Mouse (Mus musculus) lung, embryonic 15.5 days (tissue): ENCODE measurements around the gene Hipk2. TPM values are rescaled to one million over a fixed set of nuclear protein-coding genes. Genes with fewer than 3 reads are reported as not detected.

Experiments used
- ATAC-seq: fragments of 200-750 bp; cut with Nextera tagmentation; 2 replicates; pipeline ENCODE4 v1.8.0; 2017; ENCODE audit warnings: moderate number of reproducible peaks, borderline replicate concordance; ENCODE audit not compliant: low FRiP score, low TSS enrichment; ENCODE audit errors: extremely low read depth
- H3K27ac ChIP-seq: fragments of 300-500 bp; sonication (generic); 2 replicates; pipeline ENCODE4 v1.5.1; 2015; ENCODE audit warnings: moderate library complexity, mild to moderate bottlenecking, inconsistent platforms
- H3K27me3 ChIP-seq: fragments of 300-500 bp; sonication (generic); 2 replicates; pipeline ENCODE4 v1.6.1; 2015; ENCODE audit warnings: inconsistent platforms
- H3K36me3 ChIP-seq: fragments of 300-500 bp; sonication (generic); 2 replicates; pipeline ENCODE4 v1.6.1; 2015; ENCODE audit warnings: inconsistent platforms
- H3K4me1 ChIP-seq: fragments of 300-500 bp; sonication (generic); 2 replicates; pipeline ENCODE4 v1.6.1; 2015; ENCODE audit warnings: inconsistent platforms
- H3K4me2 ChIP-seq: fragments of 300-500 bp; sonication (generic); 2 replicates; pipeline ENCODE4 v1.6.1; 2015; ENCODE audit warnings: inconsistent platforms, mild to moderate bottlenecking, moderate library complexity
- H3K4me3 ChIP-seq: fragments of 300-500 bp; sonication (generic); 2 replicates; pipeline ENCODE4 v1.5.1; 2015; ENCODE audit warnings: mild to moderate bottlenecking, inconsistent platforms
- H3K9ac ChIP-seq: fragments of 300-500 bp; sonication (generic); 2 replicates; pipeline ENCODE4 v1.6.1; 2015; ENCODE audit warnings: inconsistent platforms
- H3K9me3 ChIP-seq: fragments of 300-500 bp; sonication (generic); 2 replicates; pipeline ENCODE4 v1.6.1; 2016; ENCODE audit warnings: inconsistent platforms
- WGBS: fragments of 180-500 bp; shearing (Covaris S2); methylation state at CpG from one replicate; pipeline ENCODE4 v1.1.7; 2015; 5-methylcytosine and 5-hydroxymethylcytosine counted together
- polyA plus RNA-seq: library from polyadenylated mRNA; unstranded; fragments of >200 nt; fragmentation: Nextera tagmentation; extraction: Ambion mirVana; gene quantifications from 2 replicates; pipeline ENCODE4 v1.2.1, GENCODE M21; 2015

Hipk2 gene
- polyA plus RNA-seq, 1 experiment from 2014 or later: 21.8 TPM

- H3K4me2 ChIP-seq: no peak overlapping the region
- WGBS: 64% methylated on average over 2 of the region's 2 CpGs
- H3K27ac ChIP-seq: no peak overlapping the region
- H3K4me3 ChIP-seq: no peak overlapping the region
- H3K9ac ChIP-seq: no peak overlapping the region
- peaks cover 42% of the 10 kb centered on the region for H3K4me1 ChIP-seq
- H3K9me3 ChIP-seq: no peaks in the 10 kb centered on the region
- no peaks in the 10 kb centered on the region for H3K27me3 ChIP-seq
- ATAC-seq: no peak
- H3K36me3 ChIP-seq: no peaks in the 10 kb centered on the region
Observed at GRCm38 (mm10) chr6:38776000-38776584, 99.9 kb downstream of the Hipk2 start.

- H3K27ac ChIP-seq: peak overlapping the region; percentile 77
- no peaks in the 10 kb centered on the region for H3K36me3 ChIP-seq
- no peaks in the 10 kb centered on the region for H3K9me3 ChIP-seq
- no peak for ATAC-seq
- H3K4me3 ChIP-seq: no peak overlapping the region
- H3K4me1 ChIP-seq: peaks cover 53% of the 10 kb centered on the region
- H3K4me2 ChIP-seq: no peak overlapping the region
- WGBS: 59% methylated on average over 7 of the region's 7 CpGs
- no peak overlapping the region for H3K9ac ChIP-seq
- no peaks in the 10 kb centered on the region for H3K27me3 ChIP-seq
Observed at GRCm38 (mm10) chr6:38772836-38773518, 103.0 kb downstream of the Hipk2 start.

GRCm38 (mm10) chr6:38771061-38771667 is 104.8 kb downstream of the Hipk2 start:
- 22% methylated on average over 4 of the region's 4 CpGs for WGBS
- peak; percentile 75; the same call in 1 of the 2 replicates for ATAC-seq
- H3K27me3 ChIP-seq: no peaks in the 10 kb centered on the region
- no peaks in the 10 kb centered on the region for H3K9me3 ChIP-seq
- H3K4me2 ChIP-seq: peak overlapping the region; percentile 7; the same call in 1 of the 2 replicates
- H3K4me1 ChIP-seq: peaks cover 52% of the 10 kb centered on the region
- no peak overlapping the region for H3K4me3 ChIP-seq
- no peaks in the 10 kb centered on the region for H3K36me3 ChIP-seq
- peak overlapping the region; percentile 77 for H3K27ac ChIP-seq
- H3K9ac ChIP-seq: no peak overlapping the region

- Histone ChIP-seq H3K36me3 (no peaks in the 10 kb centered on the region), H3K27ac (peak overlapping the region; percentile 43; the same call in 1 of the 2 replicates), H3K9ac (no peak overlapping the region), H3K4me2 (no peak overlapping the region), H3K4me3 (no peak overlapping the region), H3K4me1 (peaks cover 44% of the 10 kb centered on the region), H3K27me3 (no peaks in the 10 kb centered on the region), H3K9me3 (no peaks in the 10 kb centered on the region)
- 60% methylated on average over 2 of the region's 2 CpGs for WGBS
- no peak for ATAC-seq
Observed at GRCm38 (mm10) chr6:38769627-38770026, 106.3 kb downstream of the Hipk2 start.

- Histone ChIP-seq H3K9me3 (no peaks in the 10 kb centered on the region), H3K9ac (no peak overlapping the region), H3K27me3 (no peaks in the 10 kb centered on the region), H3K4me3 (no peak overlapping the region), H3K27ac (no peak overlapping the region), H3K4me2 (no peak overlapping the region), H3K36me3 (no peaks in the 10 kb centered on the region), H3K4me1 (no peaks in the 10 kb centered on the region; the same call in 1 of the 2 replicates)
- ATAC-seq: no peak
- 58% methylated on average over 6 of the region's 6 CpGs for WGBS
Observed at GRCm38 (mm10) chr6:38762588-38763265, 113.2 kb downstream of the Hipk2 start.

- ATAC-seq: no peak
- Histone ChIP-seq H3K4me2 (no peak overlapping the region), H3K27me3 (no peaks in the 10 kb centered on the region), H3K9ac (no peak overlapping the region), H3K36me3 (no peaks in the 10 kb centered on the region), H3K27ac (no peak overlapping the region), H3K9me3 (no peaks in the 10 kb centered on the region), H3K4me3 (no peak overlapping the region), H3K4me1 (no peaks in the 10 kb centered on the region; the same call in 1 of the 2 replicates)
- 78% methylated on average over 7 of the region's 7 CpGs for whole genome bisulfite sequencing
Observed at GRCm38 (mm10) chr6:38762006-38762405, 114.0 kb downstream of the Hipk2 start.

- Histone ChIP-seq H3K9ac (no peak overlapping the region), H3K4me2 (no peak overlapping the region), H3K4me3 (no peak overlapping the region), H3K4me1 (no peaks in the 10 kb centered on the region; the same call in 1 of the 2 replicates), H3K27ac (peak overlapping the region; percentile 54; the same call in 1 of the 2 replicates), H3K36me3 (no peaks in the 10 kb centered on the region), H3K9me3 (no peaks in the 10 kb centered on the region), H3K27me3 (no peaks in the 10 kb centered on the region)
- ATAC-seq: no peak
- 65% methylated on average over 6 of the region's 6 CpGs for WGBS
Observed at GRCm38 (mm10) chr6:38760911-38761706, 114.9 kb downstream of the Hipk2 start.

- Histone ChIP-seq H3K9ac (no peak overlapping the region), H3K4me1 (no peaks in the 10 kb centered on the region; the same call in 1 of the 2 replicates), H3K27ac (0 out of 2 replicates have a peak overlapping the region, but pooled peaks have one; percentile 5), H3K36me3 (no peaks in the 10 kb centered on the region), H3K4me2 (no peak overlapping the region), H3K9me3 (no peaks in the 10 kb centered on the region), H3K27me3 (no peaks in the 10 kb centered on the region), H3K4me3 (no peak overlapping the region)
- no peak for ATAC-seq
- 52% methylated on average over 6 of the region's 6 CpGs for WGBS
Observed at GRCm38 (mm10) chr6:38759922-38760620, 115.9 kb downstream of the Hipk2 start.

GRCm38 (mm10) chr6:38759186-38759585 is 116.8 kb downstream of the Hipk2 start:
- H3K4me1 ChIP-seq: no peaks in the 10 kb centered on the region; the same call in 1 of the 2 replicates
- H3K9me3 ChIP-seq: no peaks in the 10 kb centered on the region
- H3K9ac ChIP-seq: no peak overlapping the region
- no peaks in the 10 kb centered on the region for H3K27me3 ChIP-seq
- no peak for ATAC-seq
- H3K27ac ChIP-seq: no peak overlapping the region
- WGBS: 78% methylated on average over 3 of the region's 3 CpGs
- no peak overlapping the region for H3K4me3 ChIP-seq
- no peaks in the 10 kb centered on the region for H3K36me3 ChIP-seq
- H3K4me2 ChIP-seq: no peak overlapping the region

- H3K9ac ChIP-seq: no peak overlapping the region
- H3K27me3 ChIP-seq: no peaks in the 10 kb centered on the region
- no peaks in the 10 kb centered on the region for H3K9me3 ChIP-seq
- WGBS: 66% methylated on average over 2 of the region's 2 CpGs
- no peak overlapping the region for H3K27ac ChIP-seq
- H3K4me2 ChIP-seq: no peak overlapping the region
- no peak for ATAC-seq
- H3K4me3 ChIP-seq: no peak overlapping the region
- no peaks in the 10 kb centered on the region; the same call in 1 of the 2 replicates for H3K4me1 ChIP-seq
- H3K36me3 ChIP-seq: no peaks in the 10 kb centered on the region
Observed at GRCm38 (mm10) chr6:38757597-38757996, 118.4 kb downstream of the Hipk2 start.

GRCm38 (mm10) chr6:38756968-38757367 is 119.0 kb downstream of the Hipk2 start:
- WGBS: 72% methylated on average over 4 of the region's 4 CpGs
- no peak for ATAC-seq
- no peak overlapping the region for H3K9ac ChIP-seq
- H3K4me3 ChIP-seq: no peak overlapping the region
- no peaks in the 10 kb centered on the region for H3K27me3 ChIP-seq
- H3K27ac ChIP-seq: no peak overlapping the region
- no peaks in the 10 kb centered on the region; the same call in 1 of the 2 replicates for H3K4me1 ChIP-seq
- H3K4me2 ChIP-seq: no peak overlapping the region
- H3K9me3 ChIP-seq: no peaks in the 10 kb centered on the region
- H3K36me3 ChIP-seq: no peaks in the 10 kb centered on the region
